Mouse (Mus musculus) hindbrain, embryonic 14.5 days (tissue): ENCODE data around the gene Emilin2. TPM values are rescaled to one million over a fixed set of nuclear protein-coding genes. Genes with fewer than 3 reads are reported as not detected.

Experiments used
- ATAC-seq: fragments of 200-750 bp; cut with Nextera tagmentation; 2 replicates; pipeline ENCODE4 v1.8.0; 2017; ENCODE audit warnings: moderate number of reproducible peaks, mild to moderate bottlenecking, moderate TSS enrichment, moderate library complexity; ENCODE audit not compliant: low FRiP score
- DNase-seq: peaks from one replicate; pipeline ENCODE4 v3.0.0-alpha.2; 2015; ENCODE audit warnings: low spot score
- H3K27ac ChIP-seq: fragments of 300-500 bp; sonication (generic); 2 replicates; pipeline ENCODE4 v1.5.1; 2014; ENCODE audit warnings: mild to moderate bottlenecking, moderate library complexity
- H3K27me3 ChIP-seq: fragments of 300-500 bp; sonication (generic); 2 replicates; pipeline ENCODE4 v1.6.1; 2014; ENCODE audit warnings: mild to moderate bottlenecking, low read length, mixed read lengths; ENCODE audit not compliant: control insufficient read depth, insufficient read depth
- H3K36me3 ChIP-seq: fragments of 300-500 bp; sonication (generic); replicated peaks from 2 replicates; pipeline ENCODE4 v1.6.1; 2014; ENCODE audit not compliant: control insufficient read depth, insufficient read depth
- H3K4me1 ChIP-seq: fragments of 300-500 bp; sonication (generic); replicated peaks from 2 replicates; pipeline ENCODE4 v1.6.1; 2014; ENCODE audit warnings: antibody characterized with exemption, low read length, mixed read lengths; ENCODE audit not compliant: control insufficient read depth, insufficient read depth
- H3K4me2 ChIP-seq: fragments of 300-500 bp; sonication (generic); replicated peaks from 2 replicates; pipeline ENCODE4 v1.6.1; 2014; ENCODE audit warnings: mild to moderate bottlenecking, moderate library complexity
- H3K4me3 ChIP-seq: fragments of 300-500 bp; sonication (generic); replicated peaks from 2 replicates; pipeline ENCODE4 v1.5.1; 2014; ENCODE audit warnings: mild to moderate bottlenecking, low read length
- H3K9ac ChIP-seq: fragments of 300-500 bp; sonication (generic); 2 replicates; pipeline ENCODE4 v1.6.1; 2014
- H3K9me3 ChIP-seq: fragments of 300-500 bp; sonication (generic); 2 replicates; pipeline ENCODE4 v1.6.1; 2016; ENCODE audit warnings: low read length; ENCODE audit not compliant: control insufficient read depth
- WGBS: fragments of 180-500 bp; shearing (Covaris S2); extraction: QIAGEN DNeasy Blood & Tissue Kit; methylation state at CpG from one replicate; pipeline ENCODE4 v1.1.7; 2014; 5-methylcytosine and 5-hydroxymethylcytosine counted together
- polyA plus RNA-seq: library from polyadenylated mRNA; unstranded; fragments of >200 nt; fragmentation: Nextera tagmentation; extraction: Ambion mirVana; gene quantifications from 2 replicates; pipeline ENCODE4 v1.2.1, GENCODE M21; 2014

The Emilin2 gene
- polyA plus RNA-seq, 1 experiment from 2014 or later = 2.3 TPM

GRCm38 (mm10) chr17:71221383-71221782 lies 90.4 kb downstream of the Emilin2 start:
- Histone ChIP-seq H3K27ac (no peak overlapping the region), H3K4me1 (no peaks in the 10 kb centered on the region), H3K9ac (no peak overlapping the region), H3K27me3 (no peaks in the 10 kb centered on the region), H3K36me3 (0 out of 2 replicates have a peak, but pooled peaks cover 17% of the 10 kb centered on the region), H3K4me2 (no peak overlapping the region), H3K4me3 (no peak overlapping the region), H3K9me3 (no peaks in the 10 kb centered on the region; the same call in 1 of the 2 replicates)
- DNase-seq (no peak), ATAC-seq (no peak)
- WGBS = 96% methylated on average over 3 of the region's 3 CpGs

GRCm38 (mm10) chr17:71217111-71217685 lies 94.6 kb downstream of the Emilin2 start:
- no peak overlapping the region for H3K4me2 ChIP-seq

GRCm38 (mm10) chr17:71216263-71216662 lies 95.5 kb downstream of the Emilin2 start:
- Histone ChIP-seq H3K36me3 (0 out of 2 replicates have a peak, but pooled peaks cover 8% of the 10 kb centered on the region), H3K27me3 (no peaks in the 10 kb centered on the region), H3K4me1 (no peaks in the 10 kb centered on the region; the same call in 1 of the 2 replicates), H3K4me3 (no peak overlapping the region), H3K27ac (no peak overlapping the region), H3K9ac (no peak overlapping the region), H3K4me2 (no peak overlapping the region), H3K9me3 (no peaks in the 10 kb centered on the region; the same call in 1 of the 2 replicates)
- ATAC-seq = no peak
- 94% methylated on average over 2 of the region's 2 CpGs for WGBS
- DNase-seq = no peak

More at GRCm38 (mm10) chr17:71217111-71217685, 94.6 kb downstream of the Emilin2 start:
- 90% methylated on average over 5 of the region's 5 CpGs for WGBS
- H3K27ac ChIP-seq = no peak overlapping the region
- H3K9me3 ChIP-seq = no peaks in the 10 kb centered on the region; the same call in 1 of the 2 replicates
- ATAC-seq (no peak), DNase-seq (no peak)
- H3K9ac ChIP-seq = no peak overlapping the region
- H3K27me3 ChIP-seq = no peaks in the 10 kb centered on the region
- H3K36me3 ChIP-seq = 0 out of 2 replicates have a peak, but pooled peaks cover 8% of the 10 kb centered on the region
- H3K4me1 ChIP-seq = no peaks in the 10 kb centered on the region
- no peak overlapping the region for H3K4me3 ChIP-seq

GRCm38 (mm10) chr17:71215241-71215839 lies 96.4 kb downstream of the Emilin2 start:
- 0 out of 2 replicates have a peak, but pooled peaks cover 4% of the 10 kb centered on the region for H3K36me3 ChIP-seq
- no peaks in the 10 kb centered on the region; the same call in 1 of the 2 replicates for H3K9me3 ChIP-seq
- H3K9ac ChIP-seq = no peak overlapping the region
- no peak overlapping the region for H3K27ac ChIP-seq
- no peak overlapping the region for H3K4me2 ChIP-seq
- ATAC-seq (no peak), DNase-seq (no peak)
- H3K4me1 ChIP-seq = no peaks in the 10 kb centered on the region; the same call in 1 of the 2 replicates
- no peak overlapping the region for H3K4me3 ChIP-seq
- no peaks in the 10 kb centered on the region for H3K27me3 ChIP-seq
- WGBS = 65% methylated on average over 2 of the region's 2 CpGs

- 0 out of 2 replicates have a peak, but pooled peaks cover 3% of the 10 kb centered on the region for H3K36me3 ChIP-seq
- H3K4me1 ChIP-seq = no peaks in the 10 kb centered on the region; the same call in 1 of the 2 replicates
- DNase-seq (no peak), ATAC-seq (no peak)
- WGBS = 86% methylated on average over 17 of the region's 17 CpGs
- H3K27ac ChIP-seq = no peak overlapping the region
- no peak overlapping the region for H3K4me3 ChIP-seq
- no peaks in the 10 kb centered on the region; the same call in 1 of the 2 replicates for H3K9me3 ChIP-seq
- H3K9ac ChIP-seq = no peak overlapping the region
- H3K4me2 ChIP-seq = no peak overlapping the region
- H3K27me3 ChIP-seq = no peaks in the 10 kb centered on the region
Measured at GRCm38 (mm10) chr17:71214514-71215240, 97.1 kb downstream of the Emilin2 start.

- WGBS = 85% methylated on average over 1 of the region's 1 CpGs
- DNase-seq (no peak), ATAC-seq (0 out of 2 replicates have a peak, but pooled peaks have one; percentile 46)
- Histone ChIP-seq H3K36me3 (0 out of 2 replicates have a peak, but pooled peaks cover 3% of the 10 kb centered on the region), H3K4me3 (no peak overlapping the region), H3K9ac (no peak overlapping the region), H3K4me1 (no peaks in the 10 kb centered on the region; the same call in 1 of the 2 replicates), H3K27me3 (no peaks in the 10 kb centered on the region), H3K27ac (no peak overlapping the region), H3K9me3 (no peaks in the 10 kb centered on the region; the same call in 1 of the 2 replicates), H3K4me2 (no peak overlapping the region)
Measured at GRCm38 (mm10) chr17:71213666-71214065, 98.1 kb downstream of the Emilin2 start.

- Histone ChIP-seq H3K4me2 (no peak overlapping the region), H3K9ac (no peak overlapping the region), H3K4me3 (no peak overlapping the region), H3K36me3 (no peaks in the 10 kb centered on the region), H3K27me3 (no peaks in the 10 kb centered on the region), H3K9me3 (no peaks in the 10 kb centered on the region), H3K27ac (peak overlapping the region; percentile 20), H3K4me1 (no peaks in the 10 kb centered on the region; the same call in 1 of the 2 replicates)
- whole genome bisulfite sequencing = 60% methylated on average over 6 of the region's 6 CpGs
- ATAC-seq (no peak), DNase-seq (no peak)
Measured at GRCm38 (mm10) chr17:71211962-71212646, 99.7 kb downstream of the Emilin2 start.

- WGBS = 89% methylated on average over 3 of the region's 3 CpGs
- H3K4me1 ChIP-seq = no peaks in the 10 kb centered on the region; the same call in 1 of the 2 replicates
- DNase-seq (no peak), ATAC-seq (no peak)
- H3K4me2 ChIP-seq = no peak overlapping the region
- H3K27me3 ChIP-seq = no peaks in the 10 kb centered on the region
- H3K9ac ChIP-seq = no peak overlapping the region
- no peaks in the 10 kb centered on the region for H3K36me3 ChIP-seq
- H3K9me3 ChIP-seq = no peaks in the 10 kb centered on the region
- no peak overlapping the region for H3K27ac ChIP-seq
- no peak overlapping the region for H3K4me3 ChIP-seq
Measured at GRCm38 (mm10) chr17:71209936-71210335, 101.8 kb downstream of the Emilin2 start.
